Mouse (Mus musculus) forebrain, postnatal 0 days (tissue): ENCODE measurements around the gene Mrps2. TPM values are rescaled to one million over a fixed set of nuclear protein-coding genes. Genes with fewer than 3 reads are reported as not detected.

Experiments
- ATAC-seq: fragments of 200-750 bp; cut with Nextera tagmentation; 2 replicates; pipeline ENCODE4 v1.8.0; 2017; ENCODE audit warnings: mild to moderate bottlenecking, moderate library complexity
- DNase-seq: peaks from one replicate; pipeline ENCODE4 v3.0.0-alpha.2; 2015
- H3K27ac ChIP-seq: fragments of 300-500 bp; sonication (generic); 2 replicates; pipeline ENCODE4 v1.5.1; 2014; ENCODE audit warnings: low read depth, mild to moderate bottlenecking, antibody characterized with exemption, low read length, moderate library complexity, mixed read lengths
- H3K27me3 ChIP-seq: fragments of 300-500 bp; sonication (generic); 2 replicates; pipeline ENCODE4 v1.6.1; 2014; ENCODE audit warnings: mild to moderate bottlenecking, low read length, mixed read lengths; ENCODE audit not compliant: insufficient read depth
- H3K36me3 ChIP-seq: fragments of 300-500 bp; sonication (generic); 2 replicates; pipeline ENCODE4 v1.6.1; 2014; ENCODE audit warnings: mild to moderate bottlenecking, moderate library complexity; ENCODE audit not compliant: insufficient read depth
- H3K4me1 ChIP-seq: fragments of 300-500 bp; sonication (generic); 2 replicates; pipeline ENCODE4 v1.6.1; 2014; ENCODE audit warnings: antibody characterized with exemption; ENCODE audit not compliant: insufficient read depth
- H3K4me2 ChIP-seq: fragments of 300-500 bp; sonication (generic); 2 replicates; pipeline ENCODE4 v1.6.1; 2014; ENCODE audit warnings: low read depth, mild to moderate bottlenecking, moderate library complexity
- H3K4me3 ChIP-seq: fragments of 300-500 bp; sonication (generic); 2 replicates; pipeline ENCODE4 v1.5.1; 2014; ENCODE audit warnings: low read depth, low read length, mixed read lengths
- H3K9ac ChIP-seq: fragments of 300-500 bp; sonication (generic); 2 replicates; pipeline ENCODE4 v1.6.1; 2014; ENCODE audit warnings: mild to moderate bottlenecking
- H3K9me3 ChIP-seq: fragments of 300-500 bp; sonication (generic); 2 replicates; pipeline ENCODE4 v1.6.1; 2016; ENCODE audit warnings: low read length
- CTCF ChIP-seq: sonication (generic); IDR thresholded peaks from 2 replicates; pipeline ENCODE4 v1.5.1; 2016; ENCODE audit warnings: antibody characterized with exemption, control low read depth, low read depth
- WGBS: fragments of 180-500 bp; shearing (Covaris S2); extraction: QIAGEN DNeasy Blood & Tissue Kit; methylation state at CpG from one replicate; pipeline ENCODE4 v1.1.7; 2014; 5-methylcytosine and 5-hydroxymethylcytosine counted together
- polyA plus RNA-seq: library from polyadenylated mRNA; unstranded; fragments of >200 nt; fragmentation: Nextera tagmentation; extraction: Ambion mirVana; gene quantifications from 2 replicates; pipeline ENCODE4 v1.2.1, GENCODE M21; 2015
- total RNA-seq: library from RNA; depleted of rRNA; stranded (reverse); fragments of >200 nt; gene quantifications from 2 replicates; pipeline ENCODE4 v1.2.3, GENCODE M21; 2014

The Mrps2 gene
- total and polyA plus RNA-seq, 2 experiments from 2014 or later = 33.4 to 42.6 TPM

GRCm38 (mm10) chr2:28453539-28453938 is 14.3 kb upstream of the Mrps2 start:
- Histone ChIP-seq H3K9ac (no peak overlapping the region), H3K9me3 (no peaks in the 10 kb centered on the region), H3K27ac (no peak overlapping the region), H3K4me3 (no peak overlapping the region), H3K4me2 (no peak overlapping the region), H3K36me3 (peaks cover 25% of the 10 kb centered on the region), H3K27me3 (no peaks in the 10 kb centered on the region), H3K4me1 (no peaks in the 10 kb centered on the region)
- WGBS = 90% methylated on average over 6 of the region's 6 CpGs
- no peak for DNase-seq
- no peak for ATAC-seq
- no peak for TF ChIP-seq CTCF

- Histone ChIP-seq H3K9ac (no peak overlapping the region), H3K4me1 (no peaks in the 10 kb centered on the region), H3K27ac (no peak overlapping the region), H3K4me2 (no peak overlapping the region), H3K27me3 (no peaks in the 10 kb centered on the region), H3K36me3 (peaks cover 14% of the 10 kb centered on the region), H3K4me3 (no peak overlapping the region), H3K9me3 (no peaks in the 10 kb centered on the region)
- TF ChIP-seq CTCF = no peak
- WGBS = 31% methylated on average over 1 of the region's 1 CpGs
- peak; percentile 30 for DNase-seq
- ATAC-seq = no peak
Measured at GRCm38 (mm10) chr2:28456616-28457015, 11.2 kb upstream of the Mrps2 start.

- H3K36me3 ChIP-seq = no peaks in the 10 kb centered on the region
- ATAC-seq (no peak), DNase-seq (peak; percentile 46)
- H3K9ac ChIP-seq = no peak overlapping the region
- H3K4me1 ChIP-seq = peaks cover 5% of the 10 kb centered on the region; the same call in 1 of the 2 replicates
- no peak overlapping the region for H3K4me2 ChIP-seq
- 50% methylated on average over 3 of the region's 3 CpGs for WGBS
- H3K27me3 ChIP-seq = no peaks in the 10 kb centered on the region
- H3K4me3 ChIP-seq = no peak overlapping the region
- peak; percentile 68 for TF ChIP-seq CTCF
- H3K27ac ChIP-seq = no peak overlapping the region
- H3K9me3 ChIP-seq = no peaks in the 10 kb centered on the region
Measured at GRCm38 (mm10) chr2:28463919-28464318, 3.9 kb upstream of the Mrps2 start.

GRCm38 (mm10) chr2:28464919-28465318 is 2.9 kb upstream of the Mrps2 start:
- H3K4me1 ChIP-seq = peaks cover 5% of the 10 kb centered on the region; the same call in 1 of the 2 replicates
- H3K27ac ChIP-seq = no peak overlapping the region
- no peak for DNase-seq
- 83% methylated on average over 9 of the region's 9 CpGs for WGBS
- no peak overlapping the region for H3K4me2 ChIP-seq
- no peaks in the 10 kb centered on the region for H3K27me3 ChIP-seq
- no peak for ATAC-seq
- H3K9ac ChIP-seq = no peak overlapping the region
- no peak for TF ChIP-seq CTCF
- no peaks in the 10 kb centered on the region for H3K9me3 ChIP-seq
- H3K4me3 ChIP-seq = no peak overlapping the region
- peaks cover 9% of the 10 kb centered on the region for H3K36me3 ChIP-seq

GRCm38 (mm10) chr2:28465836-28466518 is 1.9 kb upstream of the Mrps2 start, which contains the start of gene 1700007K13Rik:
1700007K13Rik (minus strand) TSS chr2:28466332.
- peaks cover 19% of the 10 kb centered on the region for H3K36me3 ChIP-seq
- H3K9ac ChIP-seq = peak within 1 kb of the TSS; percentile 39
- DNase-seq = peak; percentile 70
- peaks cover 5% of the 10 kb centered on the region; the same call in 1 of the 2 replicates for H3K4me1 ChIP-seq
- H3K9me3 ChIP-seq = no peaks in the 10 kb centered on the region
- peak; percentile 78 for ATAC-seq
- peak within 1 kb of the TSS; percentile 51 for H3K4me2 ChIP-seq
- 4% methylated on average over 25 of the region's 25 CpGs for WGBS
- H3K4me3 ChIP-seq = peak within 1 kb of the TSS; percentile 20
- TF ChIP-seq CTCF = no peak
- no peaks in the 10 kb centered on the region for H3K27me3 ChIP-seq
- peak within 1 kb of the TSS; percentile 35; the same call in 1 of the 2 replicates for H3K27ac ChIP-seq

DNA sequence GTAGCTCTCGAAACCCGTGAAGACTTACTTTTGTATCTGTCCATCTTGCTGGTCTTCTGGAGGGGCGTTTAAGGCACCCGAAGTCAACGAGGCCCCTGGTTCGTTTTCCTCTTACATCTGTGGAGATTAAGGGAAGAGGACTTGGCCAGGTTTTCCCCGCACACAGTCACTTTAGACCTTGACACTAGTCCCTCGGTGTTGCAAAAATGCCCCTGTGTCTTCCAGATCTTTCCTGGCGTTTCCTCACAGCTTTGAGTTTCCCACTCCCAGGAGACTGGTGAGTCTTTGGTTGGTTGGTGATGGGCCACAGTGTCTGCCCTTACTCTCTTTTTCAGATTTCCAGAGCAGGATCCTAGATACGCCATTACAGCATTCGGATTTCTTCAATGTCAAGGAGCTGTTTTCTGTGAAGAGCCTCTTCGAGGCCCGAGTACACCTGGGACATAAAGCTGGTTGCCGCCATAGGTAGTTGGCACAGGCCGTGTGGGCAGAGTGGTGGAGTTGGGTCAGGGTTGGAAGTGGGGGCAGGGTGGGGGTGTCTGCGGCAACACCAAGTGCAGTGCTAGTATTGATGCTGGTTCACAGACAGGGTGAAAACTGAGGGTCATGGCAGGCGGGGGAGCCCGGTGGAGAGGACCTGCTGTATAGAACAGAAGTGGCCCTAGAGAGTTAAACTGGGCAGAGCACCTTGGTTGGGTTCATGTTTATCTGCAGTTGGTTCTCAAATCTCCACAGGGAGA is 790 bp downstream of the Mrps2 start:
- peaks cover 5% of the 10 kb centered on the region; the same call in 1 of the 2 replicates for H3K4me1 ChIP-seq
- peak overlapping the region; percentile 92 for H3K9ac ChIP-seq
- H3K27ac ChIP-seq = no peak overlapping the region
- DNase-seq (no peak), ATAC-seq (no peak)
- peak overlapping the region; percentile 78 for H3K4me2 ChIP-seq
- 55% methylated on average over 18 of the region's 18 CpGs for WGBS
- peaks cover 25% of the 10 kb centered on the region for H3K36me3 ChIP-seq
- H3K9me3 ChIP-seq = peaks cover 6% of the 10 kb centered on the region; the same call in 1 of the 2 replicates
- H3K27me3 ChIP-seq = no peaks in the 10 kb centered on the region
- no peak for TF ChIP-seq CTCF
- peak overlapping the region; percentile 88 for H3K4me3 ChIP-seq

DNA sequence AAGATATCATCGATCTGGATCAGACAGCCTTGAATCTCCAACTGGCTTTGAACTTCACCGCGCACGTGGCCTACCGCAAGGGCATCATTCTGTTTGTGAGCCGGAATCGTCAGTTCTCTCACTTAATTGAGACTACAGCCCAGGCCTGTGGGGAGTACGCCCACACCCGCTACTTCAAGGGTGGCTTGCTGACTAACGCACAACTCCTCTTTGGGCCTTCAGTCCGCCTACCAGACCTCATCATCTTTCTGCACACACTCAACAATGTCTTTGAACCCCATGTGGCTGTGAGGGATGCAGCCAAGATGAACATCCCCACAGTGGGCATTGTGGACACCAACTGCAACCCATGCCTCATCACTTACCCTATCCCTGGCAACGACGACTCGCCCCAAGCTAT is 1.6 kb downstream of the Mrps2 start:
- no peaks in the 10 kb centered on the region for H3K27me3 ChIP-seq
- DNase-seq = no peak
- no peak for TF ChIP-seq CTCF
- H3K9ac ChIP-seq = no peak overlapping the region
- no peak overlapping the region for H3K4me2 ChIP-seq
- H3K9me3 ChIP-seq = peaks cover 6% of the 10 kb centered on the region; the same call in 1 of the 2 replicates
- no peak for ATAC-seq
- no peak overlapping the region for H3K4me3 ChIP-seq
- no peak overlapping the region for H3K27ac ChIP-seq
- H3K4me1 ChIP-seq = peaks cover 5% of the 10 kb centered on the region; the same call in 1 of the 2 replicates
- over 99% methylated on average over 14 of the region's 14 CpGs for WGBS
- H3K36me3 ChIP-seq = peaks cover 25% of the 10 kb centered on the region
